Mouse (Mus musculus): ENCODE measurements around the gene Rarres2.
"Not testable (repeated sequence)": the region's sequence is repeated elsewhere in the genome, so short reads cannot be mapped to it uniquely, and the experiment has no call there.

The Rarres2 gene

GRCm38 (mm10) chr6:48540721-48541120, 31.9 kb downstream of the Rarres2 start:
- no peak for DNase-seq

- DNase-seq: no peak
These were observed 32.7 kb downstream of the Rarres2 start for GRCm38 (mm10) chr6:48539860-48540259.

- peak; percentile 83 for DNase-seq
These were observed 33.5 kb downstream of the Rarres2 start for GRCm38 (mm10) chr6:48538841-48539737.

- DNase-seq: peak; percentile 79
These were observed 35.3 kb downstream of the Rarres2 start, which contains the start of gene Atp6v0e2 for GRCm38 (mm10) chr6:48537105-48537954. Atp6v0e2 (plus strand) TSS chr6:48537615.

- no peak for DNase-seq
These were observed 36.5 kb downstream of the Rarres2 start for GRCm38 (mm10) chr6:48536091-48536490.

GRCm38 (mm10) chr6:48534913-48535312, 37.7 kb downstream of the Rarres2 start:
- DNase-seq: no peak

GRCm38 (mm10) chr6:48533475-48533874, 39.1 kb downstream of the Rarres2 start:
- no peak for DNase-seq

- DNase-seq: no peak
These were observed 41.7 kb downstream of the Rarres2 start for GRCm38 (mm10) chr6:48530862-48531261.

- DNase-seq: no peak
These were observed 42.6 kb downstream of the Rarres2 start for GRCm38 (mm10) chr6:48529871-48530440.

GRCm38 (mm10) chr6:48529261-48529660, 43.3 kb downstream of the Rarres2 start:
- DNase-seq: no peak

GRCm38 (mm10) chr6:48527901-48528300, 44.7 kb downstream of the Rarres2 start:
- no peak for DNase-seq

- DNase-seq: not testable (repeated sequence)
These were observed 47.7 kb downstream of the Rarres2 start for GRCm38 (mm10) chr6:48524882-48525281.

Data from lung, postnatal 14 days (tissue).